Mouse (Mus musculus): ENCODE measurements around the gene Olfr429.
"Not testable (repeated sequence)": the region's sequence is repeated elsewhere in the genome, so short reads cannot be mapped to it uniquely, and the experiment has no call there.

Gene Olfr429

GRCm38 (mm10) chr1:174084031-174084430, at the start of gene Olfr429:
TSS of gene Olfr429 (plus strand) at chr1:174084331.
- no peak for DNase-seq (ENCODE audit: low spot score)

- no peak for DNase-seq (ENCODE audit: low spot score)
Measured at GRCm38 (mm10) chr1:174035841-174036240, 48.3 kb upstream of the Olfr429 start.

- no peak for DNase-seq (ENCODE audit: low spot score)
Measured at GRCm38 (mm10) chr1:174038480-174038879, 45.7 kb upstream of the Olfr429 start.

GRCm38 (mm10) chr1:174040523-174041177, 43.5 kb upstream of the Olfr429 start, which contains the start of gene Olfr433:
TSS of gene Olfr433 (plus strand) at chr1:174040705.
- no peak for DNase-seq (ENCODE audit: low spot score)

GRCm38 (mm10) chr1:174042091-174042884, 41.8 kb upstream of the Olfr429 start:
- not testable (repeated sequence) for DNase-seq (ENCODE audit: low spot score)

GRCm38 (mm10) chr1:174044431-174044830, 39.7 kb upstream of the Olfr429 start:
- no peak for DNase-seq (ENCODE audit: low spot score)

- not testable (repeated sequence) for DNase-seq (ENCODE audit: low spot score)
Measured at GRCm38 (mm10) chr1:174048227-174048626, 35.9 kb upstream of the Olfr429 start.

GRCm38 (mm10) chr1:174048893-174049292, 35.2 kb upstream of the Olfr429 start, which contains the start of gene Olfr432:
TSS of gene Olfr432 (plus strand) at chr1:174049205.
- no peak for DNase-seq (ENCODE audit: low spot score)

- DNase-seq (ENCODE audit: low spot score), result not testable (repeated sequence)
Measured at GRCm38 (mm10) chr1:174049357-174049756, 34.8 kb upstream of the Olfr429 start.

GRCm38 (mm10) chr1:174050532-174050931, 33.6 kb upstream of the Olfr429 start:
- no peak for DNase-seq (ENCODE audit: low spot score)

GRCm38 (mm10) chr1:174051515-174051914, 32.6 kb upstream of the Olfr429 start:
- no peak for DNase-seq (ENCODE audit: low spot score)

- no peak for DNase-seq (ENCODE audit: low spot score)
Measured at GRCm38 (mm10) chr1:174051931-174052536, 32.1 kb upstream of the Olfr429 start.

- DNase-seq (ENCODE audit: low spot score), result no peak
Measured at GRCm38 (mm10) chr1:174052981-174053380, 31.1 kb upstream of the Olfr429 start.

GRCm38 (mm10) chr1:174055248-174055647, 28.9 kb upstream of the Olfr429 start:
- no peak for DNase-seq (ENCODE audit: low spot score)

- no peak for DNase-seq (ENCODE audit: low spot score)
Measured at GRCm38 (mm10) chr1:174066305-174066704, 17.8 kb upstream of the Olfr429 start, which contains the start of gene Olfr430. TSS of gene Olfr430 (plus strand) at chr1:174066605.

- DNase-seq (ENCODE audit: low spot score), result no peak
Measured at GRCm38 (mm10) chr1:174096591-174096990, 12.5 kb downstream of the Olfr429 start, which contains the start of gene Olfr427. TSS of gene Olfr427 (plus strand) at chr1:174096891.

GRCm38 (mm10) chr1:174103735-174104134, 19.6 kb downstream of the Olfr429 start:
- DNase-seq (ENCODE audit: low spot score), result no peak

GRCm38 (mm10) chr1:174121062-174121461, 36.9 kb downstream of the Olfr429 start, which contains the start of gene Olfr231:
TSS of gene Olfr231 (minus strand) at chr1:174121162.
- no peak for DNase-seq (ENCODE audit: low spot score)

- DNase-seq (ENCODE audit: low spot score), result no peak
Measured at GRCm38 (mm10) chr1:174131217-174131616, 47.1 kb downstream of the Olfr429 start, which contains the start of gene Olfr424. TSS of gene Olfr424 (plus strand) at chr1:174131517.

- no peak for DNase-seq (ENCODE audit: low spot score)
Measured at GRCm38 (mm10) chr1:174131999-174132398, 47.9 kb downstream of the Olfr429 start.

All from urinary bladder, postnatal 10 days (tissue).